Mouse (Mus musculus) right cerebral cortex, postnatal 14 days (tissue): ENCODE results near the gene Setd2.

Experiments
- DNase-seq: peaks from one replicate; pipeline ENCODE4 v3.0.0; 2022

Setd2 gene

DNA sequence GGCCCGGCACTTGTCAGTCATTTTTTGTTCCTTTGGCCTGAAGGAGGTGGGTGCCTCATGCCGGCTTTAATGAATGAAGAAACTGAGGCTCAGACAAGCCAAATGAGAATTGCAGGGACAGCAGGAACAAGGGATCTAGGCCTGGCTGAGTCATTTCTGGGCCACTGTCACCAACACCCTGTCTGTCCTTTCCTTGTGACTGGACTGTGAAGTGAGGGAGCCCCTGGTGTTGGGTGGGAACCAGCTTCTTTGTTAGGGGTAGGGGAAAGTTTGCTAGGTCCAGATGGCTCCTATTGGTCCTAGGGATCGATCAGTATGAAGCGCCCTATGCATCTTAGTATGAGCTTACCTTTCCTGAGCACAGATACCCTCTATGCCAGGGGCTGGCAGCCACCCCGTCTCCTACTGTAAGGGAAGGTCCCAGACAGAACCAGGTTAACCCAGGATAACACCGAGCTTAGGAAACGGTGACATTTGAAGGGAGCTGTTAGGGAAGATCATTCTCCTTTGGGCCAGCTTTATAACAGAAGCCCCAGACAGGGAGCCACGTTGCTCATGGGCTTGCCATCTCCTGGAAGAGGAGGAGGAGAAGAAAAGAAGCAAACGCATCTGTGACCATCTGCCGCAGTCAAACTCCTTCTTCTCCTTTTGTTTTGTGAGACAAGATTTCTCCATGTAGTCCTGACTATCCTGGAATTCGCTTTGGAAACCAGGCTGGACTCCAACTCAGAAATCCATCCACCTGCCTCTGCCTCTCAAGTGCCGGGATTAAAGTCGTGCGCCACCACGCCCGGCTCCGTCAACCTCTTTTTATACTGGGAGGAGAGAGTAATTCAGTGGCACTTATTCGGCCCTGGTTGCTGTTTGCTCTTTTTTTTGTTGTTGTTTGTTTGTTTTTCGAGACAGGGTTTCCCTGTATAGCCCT, 122.6 kb downstream of the Setd2 start:
- DNase-seq: no peak

DNA sequence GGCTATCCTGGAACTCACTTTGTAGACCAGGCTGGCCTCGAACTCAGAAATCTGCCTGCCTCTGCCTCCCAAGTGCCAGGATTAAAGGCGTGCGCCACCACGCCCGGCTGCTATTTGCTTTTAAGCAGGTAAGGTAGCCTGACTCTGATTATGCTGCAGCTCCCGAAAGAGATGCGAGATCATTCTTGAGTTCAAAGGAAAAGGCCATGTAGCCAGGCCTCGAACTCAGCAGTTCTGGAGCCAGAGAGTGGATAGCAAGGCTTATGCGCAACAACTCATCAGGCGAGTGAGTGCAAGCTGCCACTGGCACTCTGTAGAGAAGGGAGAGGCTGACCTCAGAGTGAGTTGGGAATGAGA, 123.2 kb downstream of the Setd2 start:
- no peak for DNase-seq

DNA sequence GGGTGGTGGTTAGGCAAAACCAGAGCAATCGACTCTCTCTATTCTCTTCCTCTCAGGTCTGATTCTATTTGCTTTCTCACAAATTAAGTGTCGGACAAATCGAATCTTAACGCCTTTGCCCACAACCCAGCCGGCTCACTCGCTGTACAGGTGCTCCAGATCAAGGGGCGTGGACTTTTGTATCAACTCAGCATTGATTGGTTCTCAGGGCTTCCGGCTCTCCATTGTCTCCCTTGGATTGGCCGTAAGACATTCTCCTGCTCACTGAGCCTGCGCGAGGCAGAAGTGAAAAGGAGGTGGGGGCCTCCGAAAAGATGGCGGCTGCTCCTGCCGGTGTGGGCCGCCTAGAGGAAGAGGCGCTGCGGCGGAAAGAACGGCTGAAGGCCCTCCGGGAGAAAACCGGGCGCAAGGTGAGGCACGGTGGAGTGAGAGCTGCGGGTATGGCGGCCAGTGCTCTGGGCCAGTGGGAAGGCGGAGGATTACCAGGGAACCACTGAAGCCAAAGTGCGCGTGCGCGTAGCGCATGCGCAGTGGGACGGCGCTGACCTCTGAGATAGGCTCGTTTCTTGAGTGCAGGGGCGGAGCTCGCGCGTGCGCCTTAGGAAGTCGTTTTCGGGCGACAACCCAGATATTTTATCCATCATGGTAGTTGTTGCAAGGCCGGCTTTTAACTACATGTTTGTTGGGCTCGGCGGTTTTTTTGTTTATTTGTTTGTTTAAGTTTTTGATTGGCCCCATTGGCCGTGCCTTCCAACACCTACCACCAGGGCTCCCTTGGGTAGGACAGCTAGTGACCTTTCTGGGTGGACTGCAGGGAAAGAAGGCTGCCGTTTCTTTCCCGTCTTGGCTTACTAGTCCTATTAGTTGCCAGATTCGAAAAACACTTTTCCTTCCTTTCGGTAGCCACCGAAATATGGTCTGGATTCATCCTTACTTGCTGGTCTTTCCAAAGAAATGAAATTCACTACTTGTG, 124.1 kb downstream of the Setd2 start, which contains the start of gene Ccdc12:
TSS of gene Ccdc12 (plus strand) at position 255 of the 973 bp plus-strand sequence.
- DNase-seq: peak; percentile 92

DNA sequence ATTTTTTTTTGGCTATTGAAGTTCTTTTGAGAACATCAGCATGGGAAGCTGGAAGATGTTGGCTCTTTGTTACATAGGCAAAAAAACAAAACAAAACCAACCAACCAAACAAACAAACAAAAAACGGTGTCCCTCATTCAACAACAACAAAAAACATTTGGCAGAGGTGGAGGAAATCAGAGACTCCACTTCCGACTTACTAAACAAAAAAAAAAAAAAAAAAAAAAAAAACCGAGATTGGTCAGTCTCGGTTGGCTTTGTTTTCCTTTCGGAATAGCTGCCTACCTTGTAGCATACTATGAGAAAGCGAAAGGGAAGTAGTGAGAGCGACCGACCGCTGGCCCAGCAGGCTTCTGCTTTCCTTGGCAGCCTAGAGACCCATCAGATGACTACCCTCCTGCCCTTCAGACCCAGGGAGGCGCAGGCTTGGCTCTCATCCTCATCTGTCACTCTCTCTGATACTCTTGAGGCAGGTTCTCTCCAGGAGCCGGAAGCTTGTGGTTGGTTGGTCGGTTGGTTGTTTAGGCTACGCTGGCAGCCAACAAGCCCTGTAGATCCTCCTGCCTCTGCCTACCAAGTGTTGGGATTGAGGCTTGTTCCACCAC, 125.2 kb downstream of the Setd2 start:
- no peak for DNase-seq

DNA sequence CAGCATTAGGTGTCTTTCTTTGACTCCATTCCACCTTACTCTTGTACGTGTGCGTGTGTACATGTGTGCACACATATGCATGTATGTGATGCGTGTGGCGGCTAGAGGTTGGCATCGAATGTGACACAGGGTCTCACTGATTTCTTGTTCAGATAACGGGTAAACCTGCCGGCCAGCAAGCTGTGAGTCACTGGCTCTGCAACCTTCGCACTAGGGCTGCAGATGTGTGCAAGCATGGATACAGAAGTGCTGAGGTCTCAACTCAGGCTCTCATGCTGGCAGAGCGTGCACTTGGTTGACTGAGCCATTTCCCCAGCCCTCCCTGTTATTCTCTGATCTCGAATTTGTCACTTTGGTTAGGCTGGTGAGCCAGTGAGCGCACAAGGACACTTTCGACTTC, 127.1 kb downstream of the Setd2 start:
- DNase-seq: no peak

DNA sequence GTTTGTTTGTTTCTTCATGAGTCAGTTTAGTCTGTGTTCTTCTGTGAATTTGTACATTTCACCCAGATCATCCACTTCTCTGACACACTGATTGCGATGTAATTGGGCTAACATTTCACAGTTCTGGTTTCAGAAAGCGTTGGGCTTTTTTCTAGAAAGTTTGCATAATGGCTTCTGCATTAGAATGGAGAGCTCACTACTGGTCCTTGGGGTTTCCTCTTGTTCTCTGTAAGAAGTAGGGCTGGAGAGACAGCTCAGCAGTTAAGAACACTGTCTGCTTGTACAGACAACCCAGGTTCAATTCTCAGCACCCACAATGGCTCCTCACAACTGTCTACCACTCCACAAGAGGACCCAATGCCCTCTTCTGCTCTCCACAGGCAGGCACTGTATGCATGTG, 127.8 kb downstream of the Setd2 start:
- DNase-seq: no peak

DNA sequence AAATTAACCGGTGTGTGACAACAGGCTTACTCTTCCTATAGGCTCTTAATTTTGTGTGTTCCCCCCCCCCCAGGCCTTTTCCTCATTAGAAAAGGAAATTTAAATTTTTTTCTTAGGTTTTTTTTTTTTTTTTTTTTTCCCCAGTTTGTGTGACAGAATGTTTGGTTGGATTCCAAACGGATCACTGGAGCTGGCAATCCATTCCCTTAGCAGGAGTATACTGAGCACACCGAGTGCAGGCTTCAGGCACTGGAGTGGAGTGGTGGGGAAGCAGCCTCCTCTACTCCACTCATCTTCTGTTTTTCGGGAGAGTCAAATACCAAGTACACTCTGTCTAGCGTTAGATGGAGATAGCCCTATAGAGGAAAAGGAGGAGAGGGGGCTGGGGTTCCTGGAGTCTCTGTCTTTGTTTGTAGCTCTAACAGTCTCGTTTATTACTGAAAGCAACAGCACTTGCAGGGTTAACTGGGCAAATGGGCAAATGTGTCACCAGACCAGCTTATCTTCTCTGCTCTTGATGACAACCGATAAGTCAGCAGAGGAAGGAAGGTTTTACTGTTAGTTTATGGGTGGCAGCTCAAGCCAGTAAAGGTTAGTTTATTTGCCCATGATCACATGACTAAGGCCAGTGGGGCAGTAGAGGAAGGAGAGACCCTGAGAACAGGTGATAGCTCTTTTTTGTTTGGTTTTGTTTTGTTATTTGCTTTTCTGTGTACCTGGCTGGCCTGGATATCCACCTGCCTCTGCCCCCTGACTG, 128.6 kb downstream of the Setd2 start:
- no peak for DNase-seq

DNA sequence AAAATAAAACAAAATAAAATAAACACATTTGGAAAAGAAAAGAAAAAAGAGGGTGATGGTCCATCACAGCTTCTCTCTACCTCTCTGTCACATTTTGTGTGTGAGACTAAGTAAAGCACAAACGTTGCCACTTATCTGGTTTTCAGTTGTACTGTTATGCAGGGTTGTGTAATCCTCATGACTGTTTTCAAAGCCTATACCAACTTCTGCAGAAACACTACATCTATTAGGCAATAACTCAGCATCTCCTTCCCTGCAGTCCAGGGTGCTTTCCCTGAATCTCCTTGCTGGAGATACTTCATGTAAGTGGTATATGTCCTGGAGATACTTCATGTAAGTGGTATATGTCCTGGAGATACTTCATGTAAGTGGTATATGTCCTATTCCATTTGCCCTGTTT, 130.4 kb downstream of the Setd2 start:
- no peak for DNase-seq

DNA sequence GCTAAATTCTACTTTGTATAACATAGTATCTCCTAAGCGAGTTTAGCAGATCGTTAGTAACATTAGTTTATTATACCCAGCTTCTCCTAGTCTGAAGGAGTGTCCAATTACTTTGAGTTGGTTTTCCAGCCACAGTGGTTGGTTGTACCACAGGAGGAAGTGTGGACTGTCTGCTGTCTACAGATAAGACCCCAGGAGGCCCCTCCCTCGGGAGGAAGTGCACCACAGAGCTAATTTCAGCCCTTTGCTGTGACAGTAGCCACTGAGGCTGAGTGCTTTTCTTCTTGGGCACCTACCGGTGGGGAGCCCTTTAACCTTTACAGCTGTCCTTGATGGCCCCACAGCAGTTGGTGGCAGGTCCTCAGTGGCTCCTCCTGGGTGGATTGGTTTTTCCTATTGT, 133.5 kb downstream of the Setd2 start:
- DNase-seq: no peak

DNA sequence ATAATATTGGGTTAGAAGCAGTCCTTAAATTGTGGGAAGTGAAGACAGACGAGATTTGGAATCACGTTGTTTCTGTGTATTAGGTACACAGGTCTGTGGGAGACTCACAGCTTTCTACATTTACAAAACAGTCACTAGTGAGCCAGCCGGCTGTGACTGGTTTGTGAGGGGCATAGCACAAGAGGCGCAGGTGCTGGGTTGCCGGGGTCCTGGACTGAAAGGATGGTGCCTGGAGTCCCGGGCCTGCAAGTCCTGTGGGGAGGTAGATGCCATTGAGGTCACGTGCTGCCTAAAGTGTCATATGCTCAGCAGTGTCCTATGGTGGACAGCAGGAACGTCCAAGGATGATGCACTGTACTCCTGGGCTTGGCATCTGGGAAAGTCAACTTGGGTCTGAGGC, 134.0 kb downstream of the Setd2 start:
- no peak for DNase-seq

DNA sequence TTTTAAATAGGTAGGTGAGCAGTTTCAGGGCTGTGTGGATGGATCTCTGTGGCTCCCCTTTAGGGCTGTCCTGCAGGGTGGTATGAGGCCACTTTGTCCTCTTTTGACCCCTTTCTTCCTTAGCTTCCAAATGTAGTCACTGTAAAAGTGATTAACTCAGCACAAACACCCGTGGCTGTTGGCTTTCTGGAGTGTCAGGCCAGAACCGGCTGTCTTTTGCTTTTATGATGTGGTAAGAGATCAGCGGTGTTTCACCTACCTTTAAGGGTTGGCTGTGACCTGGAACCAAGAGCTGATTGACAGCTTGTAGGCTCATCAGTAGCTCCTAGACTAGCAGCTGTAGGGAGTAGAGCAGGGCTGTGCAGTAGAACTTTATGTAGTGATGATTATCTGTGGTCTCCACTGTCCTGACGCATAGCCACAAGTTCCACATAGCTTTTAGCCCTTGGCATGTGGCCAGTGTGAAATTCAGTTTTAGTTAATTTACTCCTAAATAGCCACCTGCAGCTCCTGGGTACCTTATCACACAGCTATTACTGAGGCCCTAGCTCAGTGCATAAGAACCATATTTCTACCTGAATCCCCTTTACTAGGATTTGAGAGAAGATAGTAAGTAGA, 134.9 kb downstream of the Setd2 start:
- no peak for DNase-seq
